Mouse (Mus musculus) lung, adult 2 months (tissue): Measurements from ENCODE around the gene Il24.

Experiments
- CTCF ChIP-seq: fragments of 200-500 bp; IDR thresholded peaks from 2 replicates; pipeline ENCODE4 v1.5.1; 2011; ENCODE audit warnings: mild to moderate bottlenecking, low read length, control low read depth; ENCODE audit not compliant: insufficient read depth
- POLR2A ChIP-seq: fragments of 200-500 bp; IDR thresholded peaks from 2 replicates; pipeline ENCODE4 v1.6.1; 2011; ENCODE audit warnings: low read depth, mild to moderate bottlenecking, control low read depth, low read length, borderline replicate concordance; ENCODE audit errors: extremely low read depth

DNA sequence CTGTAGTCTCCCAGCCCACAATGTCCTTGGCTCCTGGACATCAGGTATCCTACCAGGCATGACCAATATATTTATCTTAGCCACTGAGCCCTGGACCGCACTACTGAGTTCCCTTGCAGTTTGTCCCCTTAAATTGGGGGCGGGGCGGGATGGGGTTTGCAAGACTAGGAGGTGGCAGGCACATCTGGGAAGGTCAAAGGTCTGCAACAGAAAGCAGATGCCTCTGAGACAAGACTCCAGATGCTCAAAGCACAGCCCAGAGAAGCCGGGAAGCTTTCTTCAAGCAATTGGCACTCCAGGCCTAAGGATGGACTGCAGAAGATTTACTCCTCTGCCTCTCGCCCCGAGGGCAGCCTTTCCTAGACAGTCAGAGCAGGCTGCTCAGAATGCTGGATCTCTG is 49.1 kb upstream of the Il24 start:
- TF ChIP-seq CTCF (no peak), POLR2A (no peak)
